Mouse (Mus musculus) forebrain, embryonic 10.5 days (tissue): Measurements from ENCODE around the gene Rock2. TPM values are rescaled to one million over a fixed set of nuclear protein-coding genes. Genes with fewer than 3 reads are reported as not detected.
A peak's percentile ranks its signal among the peaks of the same experiment; 100 is the strongest.
"Not testable (repeated sequence)": the region's sequence is repeated elsewhere in the genome, so short reads cannot be mapped to it uniquely, and the experiment has no call there.

Source experiments
- DNase-seq: peaks from one replicate; pipeline ENCODE4 v3.0.0-alpha.2; 2017; ENCODE audit warnings: low spot score; ENCODE audit errors: extremely low spot score
- H3K27ac ChIP-seq: fragments of 300-500 bp; sonication (generic); 2 replicates; pipeline ENCODE4 v1.5.1; 2016; ENCODE audit warnings: mild to moderate bottlenecking
- H3K27me3 ChIP-seq: fragments of 300-500 bp; sonication (generic); 2 replicates; pipeline ENCODE4 v1.6.1; 2016; ENCODE audit warnings: mild to moderate bottlenecking; ENCODE audit not compliant: poor library complexity, severe bottlenecking
- H3K36me3 ChIP-seq: fragments of 300-500 bp; sonication (generic); replicated peaks from 2 replicates; pipeline ENCODE4 v1.6.1; 2016; ENCODE audit warnings: mild to moderate bottlenecking, moderate library complexity
- H3K4me1 ChIP-seq: fragments of 300-500 bp; sonication (generic); 2 replicates; pipeline ENCODE4 v1.6.1; 2016
- H3K4me3 ChIP-seq: fragments of 300-500 bp; sonication (generic); 2 replicates; pipeline ENCODE4 v1.5.1; 2016; ENCODE audit warnings: mild to moderate bottlenecking, moderate library complexity
- H3K9me3 ChIP-seq: fragments of 300-500 bp; sonication (generic); 2 replicates; pipeline ENCODE4 v1.6.1; 2016; ENCODE audit warnings: mild to moderate bottlenecking, moderate library complexity
- WGBS: fragments of 180-500 bp; shearing (Covaris S2); methylation state at CpG from one replicate; pipeline ENCODE4 v1.1.7; 2016; 5-methylcytosine and 5-hydroxymethylcytosine counted together
- polyA plus RNA-seq: library from polyadenylated mRNA; unstranded; fragments of >200 nt; fragmentation: Nextera tagmentation; extraction: Ambion mirVana; gene quantifications from 2 replicates; pipeline ENCODE4 v1.2.1, GENCODE M21; 2016

Gene Rock2
- polyA plus RNA-seq, 1 experiment from 2014 or later = 10.5 TPM

DNA sequence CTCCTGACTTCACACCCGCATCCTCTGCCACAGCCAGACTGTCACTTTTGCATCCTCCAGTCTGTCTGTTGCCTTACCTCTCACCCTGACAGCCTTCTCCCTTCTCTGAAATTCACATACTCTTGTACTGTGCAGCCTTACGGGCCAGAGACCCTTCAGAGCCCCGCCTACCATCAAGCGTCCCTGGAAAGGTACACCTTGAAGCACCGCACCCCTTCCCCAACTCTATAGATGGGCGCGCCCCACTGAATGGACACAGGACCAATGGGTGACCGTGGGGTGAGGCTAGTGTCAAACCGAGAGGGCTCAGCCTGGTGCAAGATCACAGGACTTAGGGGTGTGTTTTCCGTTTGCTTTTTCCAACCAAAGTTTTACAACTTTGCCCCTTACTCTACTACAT, 104.5 kb downstream of the Rock2 start:
- H3K27me3 ChIP-seq = peaks cover 51% of the 10 kb centered on the region
- no peaks in the 10 kb centered on the region for H3K9me3 ChIP-seq
- DNase-seq = no peak
- H3K4me3 ChIP-seq = peak overlapping the region; percentile 62
- H3K4me1 ChIP-seq = peaks cover 32% of the 10 kb centered on the region
- WGBS = 6% methylated on average over 10 of the region's 10 CpGs
- no peak overlapping the region for H3K27ac ChIP-seq
- peaks cover 3% of the 10 kb centered on the region; the same call in 1 of the 2 replicates for H3K36me3 ChIP-seq

- H3K9me3 ChIP-seq = no peaks in the 10 kb centered on the region
- peak; percentile 72 for DNase-seq
- H3K4me1 ChIP-seq = peaks cover 32% of the 10 kb centered on the region
- peaks cover 51% of the 10 kb centered on the region for H3K27me3 ChIP-seq
- H3K27ac ChIP-seq = peak within 1 kb of the TSS; percentile 77
- H3K4me3 ChIP-seq = peak within 1 kb of the TSS; percentile 62
- WGBS = 1% methylated on average over 57 of the region's 57 CpGs
- peaks cover 3% of the 10 kb centered on the region; the same call in 1 of the 2 replicates for H3K36me3 ChIP-seq
These were observed 105.2 kb downstream of the Rock2 start, which contains the start of gene Pqlc3 for GRCm38 (mm10) chr12:16999739-17000497. TSS of gene Pqlc3 (minus strand) at chr12:17000408.

DNA sequence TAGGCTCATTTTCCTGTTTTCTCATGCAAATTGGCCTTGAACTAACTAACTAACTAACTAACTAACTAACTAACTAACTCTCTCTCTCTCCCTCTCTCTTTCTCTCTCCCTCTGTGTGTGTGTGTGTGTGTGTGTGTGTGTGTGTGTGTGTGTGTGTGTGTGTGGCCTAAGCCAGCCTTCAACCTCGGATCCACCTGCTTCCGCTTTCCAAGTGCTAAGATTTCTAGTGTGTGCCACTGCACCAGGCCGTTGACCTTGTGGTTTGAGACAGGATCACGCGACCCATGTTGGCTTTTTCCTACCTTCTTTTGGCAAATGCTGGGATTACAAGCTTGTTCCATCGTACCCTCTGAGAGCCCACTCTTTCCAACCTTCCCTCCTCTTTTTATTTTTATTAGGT, 105.9 kb downstream of the Rock2 start:
- H3K27me3 ChIP-seq = peaks cover 51% of the 10 kb centered on the region
- H3K9me3 ChIP-seq = no peaks in the 10 kb centered on the region
- H3K4me1 ChIP-seq = peaks cover 32% of the 10 kb centered on the region
- no peak overlapping the region for H3K27ac ChIP-seq
- H3K36me3 ChIP-seq = no peaks in the 10 kb centered on the region
- no peak for DNase-seq
- 58% methylated on average over 6 of the region's 6 CpGs for WGBS
- H3K4me3 ChIP-seq = peak overlapping the region; percentile 62; the same call in 1 of the 2 replicates

GRCm38 (mm10) chr12:17001211-17001610, 106.5 kb downstream of the Rock2 start:
- WGBS = 44% methylated on average over 4 of the region's 4 CpGs
- Histone ChIP-seq H3K4me1 (peaks cover 32% of the 10 kb centered on the region), H3K27me3 (peaks cover 51% of the 10 kb centered on the region), H3K36me3 (no peaks in the 10 kb centered on the region), H3K9me3 (no peaks in the 10 kb centered on the region), H3K4me3 (no peak overlapping the region), H3K27ac (no peak overlapping the region)
- no peak for DNase-seq

- Histone ChIP-seq H3K36me3 (no peaks in the 10 kb centered on the region), H3K4me3 (no peak overlapping the region), H3K4me1 (peaks cover 10% of the 10 kb centered on the region), H3K9me3 (peaks cover 10% of the 10 kb centered on the region; the same call in 1 of the 2 replicates), H3K27me3 (peaks cover 11% of the 10 kb centered on the region), H3K27ac (no peak overlapping the region)
- DNase-seq = no peak
- 96% methylated on average over 6 of the region's 6 CpGs for WGBS
These were observed 114.8 kb downstream of the Rock2 start for GRCm38 (mm10) chr12:17009466-17009865.

DNA sequence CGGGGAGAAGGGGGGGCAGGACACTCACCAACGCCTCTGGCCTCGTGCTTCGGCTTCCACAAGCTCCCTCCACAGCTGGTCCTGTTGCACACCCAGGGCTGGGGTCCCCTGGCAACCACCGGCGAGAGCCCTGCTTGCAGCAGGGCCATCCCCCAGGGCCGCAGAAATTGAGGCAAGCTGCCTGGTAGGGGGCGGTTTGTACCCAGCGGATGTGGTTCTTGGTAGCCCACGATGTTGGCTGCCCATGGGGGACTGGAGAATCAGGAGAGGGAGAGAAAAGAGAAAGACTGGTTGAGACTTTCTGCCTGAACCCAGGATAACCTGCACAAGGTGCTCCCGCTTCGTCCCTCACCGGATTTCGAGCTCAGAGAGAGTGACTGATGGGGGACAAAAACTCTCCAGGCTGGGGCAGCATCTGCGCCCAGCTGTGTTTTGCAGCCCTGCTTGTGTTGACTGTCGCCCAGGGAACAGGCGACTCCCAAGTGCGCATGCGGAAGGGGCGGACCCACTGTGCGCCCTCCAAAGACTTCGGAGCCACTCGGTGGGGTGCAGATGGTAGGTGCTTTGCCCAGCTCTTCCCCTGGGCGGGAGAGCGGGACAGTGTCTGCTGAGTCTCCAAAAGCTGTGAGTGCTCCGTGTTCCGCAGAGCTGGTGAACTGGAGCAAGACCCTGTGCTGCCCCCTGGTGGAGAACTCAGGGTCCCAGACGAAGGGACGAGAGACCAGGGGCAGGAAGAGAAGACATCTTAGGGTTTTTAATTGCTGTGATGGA, 116.6 kb downstream of the Rock2 start, which contains the start of gene 2410004P03Rik:
TSS of gene 2410004P03Rik (minus strand) at position 628 of the 771 bp plus-strand sequence.
- peak; percentile 83 for DNase-seq
- 8% methylated on average over 29 of the region's 29 CpGs for WGBS
- peak within 1 kb of the TSS; percentile 76 for H3K27ac ChIP-seq

DNA sequence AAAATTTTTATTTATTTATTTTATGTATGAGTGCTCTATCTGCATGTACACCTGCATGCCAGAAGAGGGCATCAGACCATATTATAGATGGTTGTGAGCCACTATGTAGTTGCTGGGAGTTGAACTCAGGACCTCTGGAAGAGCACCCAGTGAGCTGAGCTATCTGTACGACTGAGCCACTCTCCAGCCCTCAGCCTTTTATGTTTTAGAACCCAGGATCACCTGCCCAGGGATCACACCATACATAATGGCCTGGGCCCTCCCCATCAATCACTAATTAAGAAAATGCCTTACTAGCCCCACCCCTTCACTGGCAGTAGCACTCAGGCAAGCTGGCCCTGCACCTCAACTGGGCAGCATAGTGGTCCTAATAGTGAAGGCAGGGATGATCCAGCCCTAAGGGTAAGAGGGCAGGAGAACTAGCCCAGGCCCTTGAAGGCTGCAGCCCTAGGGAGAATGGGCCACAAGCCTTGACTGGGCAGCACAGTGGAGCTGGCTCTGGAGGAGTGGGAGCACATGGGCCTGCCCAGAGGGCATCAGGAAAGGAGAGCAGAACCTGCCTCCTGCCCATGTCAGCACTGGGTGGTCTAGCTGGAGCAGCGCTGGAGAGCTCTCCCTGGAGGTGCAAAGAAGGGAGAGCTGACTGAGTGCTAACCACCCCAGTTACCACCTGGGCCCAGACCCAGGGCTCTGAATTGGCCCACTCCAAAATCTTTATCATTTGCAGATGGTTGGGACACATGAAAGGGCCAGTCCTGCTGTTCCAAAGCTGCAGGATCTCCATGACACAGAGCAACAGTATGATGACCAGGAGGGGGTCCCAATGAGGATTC, 117.6 kb downstream of the Rock2 start:
- H3K36me3 ChIP-seq = no peaks in the 10 kb centered on the region
- peaks cover 11% of the 10 kb centered on the region for H3K27me3 ChIP-seq
- no peak for DNase-seq
- H3K4me3 ChIP-seq = no peak overlapping the region
- no peak overlapping the region for H3K27ac ChIP-seq
- 69% methylated on average over 2 of the region's 2 CpGs for WGBS
- peaks cover 10% of the 10 kb centered on the region for H3K4me1 ChIP-seq
- peaks cover 18% of the 10 kb centered on the region for H3K9me3 ChIP-seq

More for the DNA sequence above, 116.6 kb downstream of the Rock2 start, which contains the start of gene 2410004P03Rik:
- Histone ChIP-seq H3K9me3 (peaks cover 18% of the 10 kb centered on the region), H3K4me3 (peak within 1 kb of the TSS; percentile 53), H3K4me1 (peaks cover 10% of the 10 kb centered on the region), H3K36me3 (no peaks in the 10 kb centered on the region), H3K27me3 (peaks cover 11% of the 10 kb centered on the region)

DNA sequence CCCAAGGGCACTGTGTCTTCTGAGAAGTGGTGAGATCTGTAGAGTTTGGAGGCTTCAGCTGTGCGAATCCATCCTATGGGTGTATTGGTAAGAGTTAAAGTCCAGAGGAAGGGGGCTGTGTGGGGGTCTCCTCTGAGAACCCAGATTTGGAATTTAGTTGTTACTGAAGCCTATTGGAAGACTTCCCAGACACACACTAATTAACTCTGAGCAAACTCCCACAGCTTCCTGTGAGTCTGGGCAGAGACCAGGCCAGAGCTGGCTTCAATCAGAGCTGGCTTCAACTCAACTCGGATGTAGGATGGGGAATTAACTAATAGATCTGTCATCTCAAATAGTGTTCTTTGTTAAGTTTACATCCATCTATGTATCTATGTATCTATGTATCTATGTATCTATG, 121.0 kb downstream of the Rock2 start:
- Histone ChIP-seq H3K36me3 (no peaks in the 10 kb centered on the region), H3K9me3 (peaks cover 9% of the 10 kb centered on the region), H3K27me3 (peaks cover 6% of the 10 kb centered on the region), H3K4me1 (peaks cover 9% of the 10 kb centered on the region), H3K4me3 (no peak overlapping the region), H3K27ac (no peak overlapping the region)
- no peak for DNase-seq
- WGBS = 95% methylated on average over 2 of the region's 2 CpGs

- WGBS = 34% methylated on average over 4 of the region's 4 CpGs
- peak; percentile 60 for DNase-seq
These were observed 123.8 kb downstream of the Rock2 start for GRCm38 (mm10) chr12:17018468-17018867.

DNA sequence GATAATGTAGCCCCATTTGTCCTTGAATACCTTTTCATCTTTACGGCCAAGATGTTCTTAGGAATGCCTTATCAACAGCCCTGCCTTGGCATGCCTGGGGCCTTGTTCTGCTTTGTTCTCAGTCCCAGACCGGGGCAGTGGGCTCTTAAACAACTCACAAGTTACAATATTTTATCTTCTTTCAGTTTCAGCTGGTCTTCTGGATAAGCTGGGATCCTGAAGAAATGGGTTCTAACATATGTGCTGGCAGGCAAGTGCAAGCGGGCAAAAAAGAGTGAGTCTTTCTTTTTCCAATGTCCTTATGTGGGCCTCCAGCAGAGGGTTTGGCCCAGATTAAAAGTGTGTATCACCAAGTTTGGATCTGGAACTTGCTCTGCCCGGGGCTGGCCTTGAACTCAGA, 126.4 kb downstream of the Rock2 start:
- H3K27ac ChIP-seq, H3K4me1 ChIP-seq, H3K4me3 ChIP-seq, DNase-seq, H3K9me3 ChIP-seq, H3K36me3 ChIP-seq, H3K27me3 ChIP-seq: not testable (repeated sequence)
- WGBS = 88% methylated on average over 4 of the region's 4 CpGs

More at GRCm38 (mm10) chr12:17018468-17018867, 123.8 kb downstream of the Rock2 start:
- H3K4me3 ChIP-seq = no peak overlapping the region
- no peak overlapping the region for H3K27ac ChIP-seq
- no peaks in the 10 kb centered on the region for H3K36me3 ChIP-seq
- peaks cover 9% of the 10 kb centered on the region for H3K9me3 ChIP-seq
- H3K4me1 ChIP-seq = no peaks in the 10 kb centered on the region
- H3K27me3 ChIP-seq = no peaks in the 10 kb centered on the region

DNA sequence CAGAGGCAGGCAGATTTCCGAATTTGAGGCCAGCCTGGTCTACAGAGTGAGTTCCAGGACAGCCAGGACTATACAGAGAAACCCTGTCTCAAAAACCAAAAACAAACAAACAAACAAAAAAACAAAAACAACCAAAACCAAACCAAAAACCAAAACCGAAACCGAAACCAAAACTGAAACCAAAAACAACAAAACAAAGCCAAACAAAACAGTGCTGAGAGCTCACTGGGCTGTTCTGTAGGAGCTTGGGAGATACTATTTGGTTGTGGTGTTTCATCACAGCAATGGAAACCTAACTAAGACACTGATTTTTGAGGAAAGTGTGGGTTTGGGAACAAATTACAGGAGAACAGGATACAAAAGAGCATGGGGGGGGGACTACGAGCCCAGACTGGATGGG, 127.5 kb downstream of the Rock2 start:
- WGBS = 85% methylated on average over 4 of the region's 4 CpGs
- Histone ChIP-seq H3K4me3 (no peak overlapping the region), H3K27ac (no peak overlapping the region), H3K9me3 (no peaks in the 10 kb centered on the region), H3K36me3 (no peaks in the 10 kb centered on the region), H3K27me3 (no peaks in the 10 kb centered on the region), H3K4me1 (no peaks in the 10 kb centered on the region)
- no peak for DNase-seq

- DNase-seq = no peak
- no peak overlapping the region for H3K27ac ChIP-seq
- H3K9me3 ChIP-seq = 0 out of 2 replicates have a peak, but pooled peaks cover 5% of the 10 kb centered on the region
- H3K36me3 ChIP-seq = no peaks in the 10 kb centered on the region
- no peak overlapping the region for H3K4me3 ChIP-seq
- H3K4me1 ChIP-seq = no peaks in the 10 kb centered on the region
- H3K27me3 ChIP-seq = no peaks in the 10 kb centered on the region
- WGBS = 89% methylated on average over 6 of the region's 6 CpGs
These were observed 129.9 kb downstream of the Rock2 start for GRCm38 (mm10) chr12:17024554-17025110.
